Mouse (Mus musculus) small intestine, adult 2 months (tissue): ENCODE results near the gene Myod1.

ENCODE experiments used
- CTCF ChIP-seq: fragments of 200-500 bp; IDR thresholded peaks from 2 replicates; pipeline ENCODE4 v1.5.1; 2012; ENCODE audit warnings: low read depth, mild to moderate bottlenecking, control low read depth, inconsistent platforms, low read length, moderate library complexity, mixed read lengths; ENCODE audit not compliant: insufficient replicate concordance, insufficient read length; ENCODE audit errors: extremely low read depth
- POLR2A ChIP-seq: fragments of 200-500 bp; IDR thresholded peaks from 2 replicates; pipeline ENCODE4 v1.6.1; 2012; ENCODE audit warnings: low read depth, mild to moderate bottlenecking, control low read depth, inconsistent platforms, low read length, moderate library complexity

DNA sequence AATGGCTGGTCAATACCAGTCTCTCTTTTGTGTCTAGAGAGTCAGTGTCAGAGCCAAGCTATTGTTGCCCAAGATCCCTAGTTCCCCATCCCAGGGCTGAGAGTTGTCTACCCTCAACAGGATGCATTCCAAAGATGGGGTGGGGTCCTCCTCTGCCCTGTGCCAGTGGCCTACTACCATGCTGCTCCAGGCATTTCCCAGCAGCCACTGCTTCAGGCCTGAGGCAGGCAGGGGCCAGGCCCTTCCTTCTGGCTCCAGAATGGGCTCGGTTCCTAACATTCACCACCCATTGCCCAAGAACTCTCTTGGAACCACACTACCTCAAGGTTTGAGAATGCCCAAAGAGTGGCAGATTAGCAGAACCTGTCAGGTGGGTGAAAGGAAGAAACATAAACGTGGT lies 23.5 kb upstream of the Myod1 start:
- TF ChIP-seq CTCF (no peak), POLR2A (no peak)
